Mouse (Mus musculus): ENCODE data around the gene Mrpl45. TPM values are rescaled to one million over a fixed set of nuclear protein-coding genes. Genes with fewer than 3 reads are reported as not detected.

Mrpl45 gene
- total and polyA plus RNA-seq, 3 experiments, result 106 to 153 (median 124) TPM

- in situ Hi-C loops (cut with MboI; ENCODE audit: low pct_ligation_motif_present, low pct_unique_long_range_greater_than_20kb, low sequenced_read_pairs), result no loop called here
- H3K9me3 ChIP-seq (replicated peaks; ENCODE audit: low read length), result no peaks in the 10 kb centered on the region
- H3K4me3 ChIP-seq (replicated peaks in 1 of 3; ENCODE audit: low read depth in 2 of 3, low read length in 2 of 3, poor library complexity in 1 of 3), result no peak overlapping the region
- H3K4me1 ChIP-seq (ENCODE audit: control insufficient read depth in 1 of 2, insufficient read depth in 2 of 2), result peaks cover 21 to 46% of the 10 kb centered on the region in 2 experiments
- H3K27me3 ChIP-seq (replicated peaks), result no peaks in the 10 kb centered on the region
- no peak for DNase-seq (ENCODE audit: extremely low read depth)
- H3K4me2 ChIP-seq (ENCODE audit: insufficient read depth, low read depth, poor library complexity, severe bottlenecking), result no peak overlapping the region
- dilution Hi-C loops (cut with MboI; ENCODE audit: extremely low pct_ligation_motif_present, extremely low pct_unique_long_range_greater_than_20kb, low sequenced_read_pairs), result no loop called here
- H3K27ac ChIP-seq (ENCODE audit: insufficient read depth, low read depth), result no peak overlapping the region
- H3K79me2 ChIP-seq (replicated peaks; ENCODE audit: control insufficient read depth, extremely low read depth, insufficient read depth, poor library complexity, severe bottlenecking), result no peaks in the 10 kb centered on the region
- peaks cover 0 to 9% of the 10 kb centered on the region in 2 experiments for H3K36me3 ChIP-seq (replicated peaks in 1 of 2; ENCODE audit: control insufficient read depth in 1 of 2, insufficient read depth in 1 of 2, low read length in 1 of 2)
- H3K9ac ChIP-seq (ENCODE audit: insufficient read depth, low read depth), result no peak overlapping the region
- TF ChIP-seq TCF12 (IDR thresholded peaks at IDR 0.05; ENCODE audit: low read depth, low read length), result no peak
- TF ChIP-seq JUN (IDR thresholded peaks at IDR 0.05; ENCODE audit: insufficient read depth, low read depth, low read length), result no peak
Measured at GRCm38 (mm10) chr11:97337363-97337762, 21.8 kb downstream of the Mrpl45 start.

GRCm38 (mm10) chr11:97338302-97338976, 22.9 kb downstream of the Mrpl45 start:
- Histone ChIP-seq H3K4me1 (ENCODE audit: control insufficient read depth in 1 of 2, insufficient read depth in 2 of 2) (peaks cover 18 to 35% of the 10 kb centered on the region in 2 experiments), H3K4me3 (replicated peaks in 1 of 3; ENCODE audit: low read depth in 2 of 3, low read length in 2 of 3, poor library complexity in 1 of 3) (no peak overlapping the region), H3K27me3 (replicated peaks) (no peaks in the 10 kb centered on the region), H3K79me2 (replicated peaks; ENCODE audit: control insufficient read depth, extremely low read depth, insufficient read depth, poor library complexity, severe bottlenecking) (no peaks in the 10 kb centered on the region), H3K9me3 (replicated peaks; ENCODE audit: low read length) (no peaks in the 10 kb centered on the region), H3K36me3 (replicated peaks in 1 of 2; ENCODE audit: control insufficient read depth in 1 of 2, insufficient read depth in 1 of 2, low read length in 1 of 2) (no peaks in the 10 kb centered on the region), H3K9ac (ENCODE audit: insufficient read depth, low read depth) (no peak overlapping the region), H3K27ac (ENCODE audit: insufficient read depth, low read depth) (no peak overlapping the region), H3K4me2 (ENCODE audit: insufficient read depth, low read depth, poor library complexity, severe bottlenecking) (no peak overlapping the region)
- dilution Hi-C loops (cut with MboI; ENCODE audit: extremely low pct_ligation_motif_present, extremely low pct_unique_long_range_greater_than_20kb, low sequenced_read_pairs), result no loop called here
- TF ChIP-seq PAX5 (IDR thresholded peaks at IDR 0.05; ENCODE audit: low read length) (no peak), ETS1 (conservative IDR thresholded peaks at IDR 0.05; ENCODE audit: low read depth, low read length) (no peak), TBP (conservative IDR thresholded peaks at IDR 0.05; ENCODE audit: low read depth, low read length) (no peak), CTCF (conservative IDR thresholded peaks at IDR 0.05 in 1 of 2, IDR thresholded peaks at IDR 0.05 in 1 of 2; ENCODE audit: low read depth in 2 of 2, low read length in 2 of 2) (no peak), EP300 (IDR thresholded peaks at IDR 0.05; ENCODE audit: low read length) (no peak), POLR2AphosphoS2 (IDR thresholded peaks at IDR 0.05; ENCODE audit: low read depth, low read length) (no peak), ELF1 (IDR thresholded peaks at IDR 0.05; ENCODE audit: low read depth, low read length) (no peak), SIN3A (IDR thresholded peaks at IDR 0.05; ENCODE audit: low read length) (no peak), NRF1 (IDR thresholded peaks at IDR 0.05; ENCODE audit: low read depth, low read length) (no peak), SMC3 (IDR thresholded peaks at IDR 0.05; ENCODE audit: low read depth, low read length) (no peak), MAZ (IDR thresholded peaks at IDR 0.05; ENCODE audit: low read depth, low read length) (no peak)
- in situ Hi-C loops (cut with MboI; ENCODE audit: low pct_ligation_motif_present, low pct_unique_long_range_greater_than_20kb, low sequenced_read_pairs), result no loop called here
- DNase-seq (ENCODE audit: extremely low read depth), result no peak

DNA sequence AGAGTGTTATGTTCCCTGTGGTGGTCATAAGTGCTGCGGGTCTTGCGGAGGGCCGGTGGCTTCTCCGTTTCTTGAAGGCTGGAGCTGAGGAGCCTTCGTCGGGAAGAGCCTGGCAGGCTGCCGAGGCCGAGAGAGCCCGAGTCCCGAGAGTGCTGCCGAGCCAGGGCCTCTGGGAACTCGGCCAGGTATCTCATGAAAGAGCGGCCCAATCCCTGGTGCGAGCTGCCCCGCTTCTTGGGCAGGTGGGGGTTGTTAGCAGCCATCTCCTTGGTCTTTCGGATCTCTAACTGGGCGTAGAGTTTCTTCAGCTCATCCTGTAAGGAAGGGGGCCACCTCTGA, 23.4 kb downstream of the Mrpl45 start:
- no peak overlapping the region for H3K4me2 ChIP-seq (ENCODE audit: insufficient read depth, low read depth, poor library complexity, severe bottlenecking)
- H3K9ac ChIP-seq (ENCODE audit: insufficient read depth, low read depth), result no peak overlapping the region
- no peaks in the 10 kb centered on the region for H3K79me2 ChIP-seq (replicated peaks; ENCODE audit: control insufficient read depth, extremely low read depth, insufficient read depth, poor library complexity, severe bottlenecking)
- dilution Hi-C loops (cut with MboI; ENCODE audit: extremely low pct_ligation_motif_present, extremely low pct_unique_long_range_greater_than_20kb, low sequenced_read_pairs) (no loop called here), in situ Hi-C loops (cut with MboI; ENCODE audit: low pct_ligation_motif_present, low pct_unique_long_range_greater_than_20kb, low sequenced_read_pairs) (no loop called here)
- H3K4me3 ChIP-seq (replicated peaks in 1 of 3; ENCODE audit: low read depth in 2 of 3, low read length in 2 of 3, poor library complexity in 1 of 3), result no peak overlapping the region
- peaks cover 20 to 31% of the 10 kb centered on the region in 2 experiments for H3K4me1 ChIP-seq (ENCODE audit: control insufficient read depth in 1 of 2, insufficient read depth in 2 of 2)
- no peaks in the 10 kb centered on the region for H3K9me3 ChIP-seq (replicated peaks; ENCODE audit: low read length)
- no peaks in the 10 kb centered on the region for H3K36me3 ChIP-seq (replicated peaks in 1 of 2; ENCODE audit: control insufficient read depth in 1 of 2, insufficient read depth in 1 of 2, low read length in 1 of 2)
- H3K27ac ChIP-seq (ENCODE audit: insufficient read depth, low read depth), result no peak overlapping the region
- H3K27me3 ChIP-seq (replicated peaks), result no peaks in the 10 kb centered on the region
- TF ChIP-seq GABPA (IDR thresholded peaks at IDR 0.05; ENCODE audit: insufficient replicate concordance, low read depth, low read length) (no peak), MEF2A (IDR thresholded peaks at IDR 0.05; ENCODE audit: borderline replicate concordance, low read depth, low read length) (no peak), MXI1 (IDR thresholded peaks at IDR 0.05; ENCODE audit: low read depth, low read length) (no peak), ZC3H11A (IDR thresholded peaks at IDR 0.05; ENCODE audit: low read depth, low read length) (no peak), ZMIZ1 (IDR thresholded peaks at IDR 0.05; ENCODE audit: low read depth, low read length) (no peak), POLR2A (IDR thresholded peaks at IDR 0.05; ENCODE audit: low read depth, low read length) (no peak), SIN3A (IDR thresholded peaks at IDR 0.05; ENCODE audit: low read length) (no peak), MAX (IDR thresholded peaks at IDR 0.05; ENCODE audit: low read length) (no peak), CHD2 (IDR thresholded peaks at IDR 0.05; ENCODE audit: low read length) (no peak), BHLHE40 (IDR thresholded peaks at IDR 0.05; ENCODE audit: low read depth, low read length) (no peak), PAX5 (IDR thresholded peaks at IDR 0.05; ENCODE audit: low read length) (no peak), CTCF (conservative IDR thresholded peaks at IDR 0.05 in 1 of 2, IDR thresholded peaks at IDR 0.05 in 1 of 2; ENCODE audit: low read depth in 2 of 2, low read length in 2 of 2) (no peak), ELF1 (IDR thresholded peaks at IDR 0.05; ENCODE audit: low read depth, low read length) (no peak), NELFE (IDR thresholded peaks at IDR 0.05; ENCODE audit: low read depth, low read length) (no peak), MAFK (IDR thresholded peaks at IDR 0.05; ENCODE audit: insufficient replicate concordance, low read length) (no peak), ZNF384 (IDR thresholded peaks at IDR 0.05; ENCODE audit: low read depth, low read length) (no peak), NRF1 (IDR thresholded peaks at IDR 0.05; ENCODE audit: low read depth, low read length) (no peak)
- DNase-seq (ENCODE audit: extremely low read depth), result no peak
